Mouse (Mus musculus) limb, embryonic 14.5 days (tissue): ENCODE data around the gene Galnt18. TPM values are rescaled to one million over a fixed set of nuclear protein-coding genes. Genes with fewer than 3 reads are reported as not detected.

ENCODE experiments used
- ATAC-seq: fragments of 200-750 bp; cut with Nextera tagmentation; 2 replicates; pipeline ENCODE4 v1.8.0; 2017; ENCODE audit warnings: low read depth, moderate number of reproducible peaks, moderate TSS enrichment; ENCODE audit not compliant: low FRiP score
- DNase-seq: peaks from one replicate; pipeline ENCODE4 v3.0.0-alpha.2; 2015; ENCODE audit warnings: low spot score
- H3K27ac ChIP-seq: fragments of 300-500 bp; sonication (generic); replicated peaks from 2 replicates; pipeline ENCODE4 v1.5.1; 2014; ENCODE audit warnings: low read depth, mild to moderate bottlenecking, low read length, moderate library complexity, mixed read lengths
- H3K27me3 ChIP-seq: fragments of 300-500 bp; sonication (generic); 2 replicates; pipeline ENCODE4 v1.6.1; 2014; ENCODE audit warnings: low read length, mixed read lengths; ENCODE audit not compliant: control insufficient read depth, insufficient read depth
- H3K36me3 ChIP-seq: fragments of 300-500 bp; sonication (generic); 2 replicates; pipeline ENCODE4 v1.6.1; 2014; ENCODE audit warnings: mild to moderate bottlenecking, low read length, moderate library complexity, mixed read lengths; ENCODE audit not compliant: control insufficient read depth, insufficient read depth
- H3K4me1 ChIP-seq: fragments of 300-500 bp; sonication (generic); 2 replicates; pipeline ENCODE4 v1.6.1; 2014; ENCODE audit warnings: antibody characterized with exemption, low read length, mixed read lengths; ENCODE audit not compliant: control insufficient read depth, insufficient read depth
- H3K4me2 ChIP-seq: fragments of 300-500 bp; sonication (generic); replicated peaks from 2 replicates; pipeline ENCODE4 v1.6.1; 2014; ENCODE audit warnings: low read depth, mild to moderate bottlenecking, low read length, moderate library complexity; ENCODE audit not compliant: severe bottlenecking
- H3K4me3 ChIP-seq: fragments of 300-500 bp; sonication (generic); replicated peaks from 2 replicates; pipeline ENCODE4 v1.5.1; 2014; ENCODE audit warnings: low read length
- H3K9ac ChIP-seq: fragments of 300-500 bp; sonication (generic); 2 replicates; pipeline ENCODE4 v1.6.1; 2014; ENCODE audit warnings: mild to moderate bottlenecking, low read depth, low read length, moderate library complexity; ENCODE audit not compliant: severe bottlenecking
- H3K9me3 ChIP-seq: fragments of 300-500 bp; sonication (generic); 2 replicates; pipeline ENCODE4 v1.6.1; 2016; ENCODE audit warnings: low read length; ENCODE audit not compliant: control insufficient read depth
- POLR2A ChIP-seq: fragments of 200-500 bp; IDR thresholded peaks from 2 replicates; pipeline ENCODE4 v1.8.0; 2012; ENCODE audit warnings: inconsistent platforms, mild to moderate bottlenecking, moderate library complexity, borderline replicate concordance; ENCODE audit not compliant: insufficient read depth, insufficient read length; ENCODE audit errors: extremely low read depth
- WGBS: fragments of 180-500 bp; shearing (Covaris S2); extraction: QIAGEN DNeasy Blood & Tissue Kit; methylation state at CpG from one replicate; pipeline ENCODE4 v1.1.7; 2014; 5-methylcytosine and 5-hydroxymethylcytosine counted together
- polyA plus RNA-seq, 2 experiments: library from polyadenylated mRNA; depleted of rRNA in 1 of 2; stranded (reverse) in 1 of 2; unstranded in 1 of 2; fragments of >200 nt; fragmentation: Nextera tagmentation in 1 of 2; extraction: Ambion mirVana in 1 of 2; gene quantifications; 2 replicates each; pipeline versions ENCODE4 v1.2.1 to v1.2.3; 2012 to 2014

Galnt18 gene
- polyA plus RNA-seq, 2 experiments, result 19.1 to 24.7 TPM

DNA sequence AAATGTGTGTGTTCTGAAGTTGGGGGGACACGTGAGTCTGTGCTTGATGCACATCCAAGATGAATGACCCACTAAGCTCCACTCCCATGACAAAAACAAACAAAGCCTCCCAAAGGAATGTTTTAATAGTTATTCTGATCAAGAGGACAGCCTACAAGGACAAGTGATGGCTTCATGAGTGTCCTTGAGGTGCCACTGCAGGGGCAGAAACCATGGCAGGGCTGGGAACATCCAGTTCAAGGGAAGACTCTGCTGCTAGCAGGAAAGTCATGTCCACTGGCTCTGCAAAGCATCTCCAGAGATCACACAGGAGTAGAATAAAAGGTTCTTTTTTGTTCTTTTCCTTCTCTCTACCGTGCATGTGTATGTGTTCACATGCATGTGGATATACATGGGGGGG, 140.9 kb downstream of the Galnt18 start:
- Histone ChIP-seq H3K9ac (no peak overlapping the region), H3K4me1 (peaks cover 3% of the 10 kb centered on the region), H3K4me2 (no peak overlapping the region), H3K27me3 (no peaks in the 10 kb centered on the region), H3K27ac (no peak overlapping the region), H3K36me3 (no peaks in the 10 kb centered on the region), H3K9me3 (no peaks in the 10 kb centered on the region), H3K4me3 (no peak overlapping the region)
- no peak for ATAC-seq
- no peak for DNase-seq
- TF ChIP-seq POLR2A, result no peak
- WGBS, result 71% methylated on average over 2 of the region's 2 CpGs

DNA sequence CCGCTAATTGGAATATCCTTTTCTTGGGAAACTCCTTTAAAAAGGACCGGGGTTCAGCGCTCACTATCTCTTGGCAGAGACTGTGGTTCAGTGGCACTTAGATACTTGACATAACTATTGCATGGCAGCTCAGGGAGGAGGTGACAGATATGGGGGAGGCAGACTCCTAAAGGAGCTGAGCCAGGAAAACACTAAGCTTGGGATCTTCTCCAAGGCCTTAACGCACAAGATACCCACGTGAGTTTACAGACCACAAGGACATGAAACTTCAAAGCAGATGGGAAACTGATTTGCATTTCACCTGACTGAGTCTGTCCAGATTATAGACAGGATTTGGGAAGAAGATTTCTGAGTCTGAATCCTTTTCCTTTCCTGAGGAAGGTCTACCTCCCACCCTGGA, 141.3 kb downstream of the Galnt18 start:
- DNase-seq, result no peak
- Histone ChIP-seq H3K4me3 (no peak overlapping the region), H3K36me3 (no peaks in the 10 kb centered on the region), H3K27me3 (no peaks in the 10 kb centered on the region), H3K4me2 (no peak overlapping the region), H3K9ac (no peak overlapping the region), H3K9me3 (no peaks in the 10 kb centered on the region), H3K27ac (no peak overlapping the region), H3K4me1 (peaks cover 3% of the 10 kb centered on the region)
- 48% methylated on average over 5 of the region's 5 CpGs for WGBS
- ATAC-seq, result no peak
- TF ChIP-seq POLR2A, result no peak

DNA sequence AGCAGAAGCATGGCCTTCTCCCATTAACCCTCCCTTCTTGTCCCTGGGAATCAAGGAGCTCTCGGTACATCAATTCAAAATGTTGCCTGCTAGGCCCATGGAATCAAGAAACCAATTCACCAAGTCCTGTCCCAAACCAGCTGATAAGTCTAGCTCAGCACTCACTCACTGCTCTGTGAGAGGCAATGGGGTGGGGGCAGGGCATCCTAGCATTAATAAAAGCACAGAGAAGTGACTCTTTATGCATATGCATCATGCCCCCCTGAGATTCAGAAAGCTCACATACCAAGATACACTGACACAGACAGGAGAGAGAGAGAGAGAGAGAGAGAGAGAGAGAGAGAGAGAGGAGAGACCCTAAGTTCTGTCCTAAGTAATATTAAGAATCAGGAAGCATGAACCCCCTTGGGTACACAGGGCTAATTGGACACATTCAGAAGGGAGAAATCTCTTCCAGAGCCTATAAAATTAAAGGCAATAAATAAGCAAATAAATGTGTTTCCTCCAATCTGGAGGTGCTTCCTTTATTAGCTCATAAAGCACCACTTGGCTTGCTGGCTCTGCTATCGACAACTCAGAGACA, 141.8 kb downstream of the Galnt18 start:
- H3K27me3 ChIP-seq, result no peaks in the 10 kb centered on the region
- H3K9me3 ChIP-seq, result no peaks in the 10 kb centered on the region
- H3K27ac ChIP-seq, result no peak overlapping the region
- no peak overlapping the region for H3K4me3 ChIP-seq
- no peaks in the 10 kb centered on the region for H3K36me3 ChIP-seq
- H3K9ac ChIP-seq, result no peak overlapping the region
- no peak for ATAC-seq
- H3K4me2 ChIP-seq, result no peak overlapping the region
- 49% methylated on average over 2 of the region's 2 CpGs for WGBS
- DNase-seq, result no peak
- TF ChIP-seq POLR2A, result no peak
- peaks cover 3% of the 10 kb centered on the region for H3K4me1 ChIP-seq

DNA sequence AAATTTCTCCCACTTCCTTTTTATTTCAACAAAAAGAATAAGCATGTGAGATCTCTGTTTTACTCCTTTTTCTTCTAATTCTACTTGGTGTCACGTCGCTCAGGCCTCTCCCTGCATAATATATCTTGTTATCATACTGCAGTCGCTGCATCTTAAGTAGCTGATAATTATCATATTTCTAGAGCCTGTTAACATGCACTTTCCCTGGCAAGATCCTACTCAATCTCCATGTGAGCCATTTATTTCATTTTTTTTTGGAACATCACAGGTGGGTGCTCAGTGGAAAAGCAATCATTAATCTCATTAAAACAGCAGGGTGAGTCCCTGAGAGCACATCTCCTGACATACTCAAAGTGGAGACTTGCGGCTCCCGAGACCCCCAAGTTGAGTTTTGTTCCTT, 143.3 kb downstream of the Galnt18 start:
- Histone ChIP-seq H3K27ac (no peak overlapping the region), H3K9me3 (no peaks in the 10 kb centered on the region), H3K4me2 (no peak overlapping the region), H3K27me3 (no peaks in the 10 kb centered on the region), H3K36me3 (no peaks in the 10 kb centered on the region), H3K4me1 (peaks cover 3% of the 10 kb centered on the region), H3K9ac (no peak overlapping the region), H3K4me3 (no peak overlapping the region)
- 88% methylated on average over 5 of the region's 5 CpGs for WGBS
- TF ChIP-seq POLR2A, result no peak
- no peak for ATAC-seq
- DNase-seq, result no peak

DNA sequence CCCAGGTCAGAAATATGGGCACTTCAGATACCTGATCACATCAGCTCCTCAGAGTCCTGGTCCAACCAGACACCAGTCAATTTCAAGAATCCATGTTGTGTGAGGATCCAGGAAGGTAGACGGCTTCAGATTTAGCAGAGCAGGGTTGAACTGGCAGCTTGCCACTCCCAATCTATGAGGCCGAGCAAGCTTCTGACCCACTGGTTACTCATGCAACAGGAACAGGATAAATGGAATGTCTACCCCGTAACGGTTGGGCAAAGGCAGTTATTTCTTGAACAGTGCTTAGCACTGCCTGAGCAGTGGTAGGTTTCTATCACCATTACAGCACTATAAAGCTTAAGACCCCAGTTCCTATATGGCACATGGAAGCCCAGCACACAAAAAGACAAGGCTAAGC, 148.5 kb downstream of the Galnt18 start:
- no peak overlapping the region for H3K9ac ChIP-seq
- TF ChIP-seq POLR2A, result no peak
- no peak overlapping the region for H3K4me3 ChIP-seq
- DNase-seq, result no peak
- H3K27ac ChIP-seq, result no peak overlapping the region
- no peak overlapping the region for H3K4me2 ChIP-seq
- 62% methylated on average over 4 of the region's 4 CpGs for WGBS
- ATAC-seq, result no peak
- no peaks in the 10 kb centered on the region for H3K27me3 ChIP-seq
- no peaks in the 10 kb centered on the region for H3K36me3 ChIP-seq
- no peaks in the 10 kb centered on the region for H3K9me3 ChIP-seq
- H3K4me1 ChIP-seq, result no peaks in the 10 kb centered on the region

DNA sequence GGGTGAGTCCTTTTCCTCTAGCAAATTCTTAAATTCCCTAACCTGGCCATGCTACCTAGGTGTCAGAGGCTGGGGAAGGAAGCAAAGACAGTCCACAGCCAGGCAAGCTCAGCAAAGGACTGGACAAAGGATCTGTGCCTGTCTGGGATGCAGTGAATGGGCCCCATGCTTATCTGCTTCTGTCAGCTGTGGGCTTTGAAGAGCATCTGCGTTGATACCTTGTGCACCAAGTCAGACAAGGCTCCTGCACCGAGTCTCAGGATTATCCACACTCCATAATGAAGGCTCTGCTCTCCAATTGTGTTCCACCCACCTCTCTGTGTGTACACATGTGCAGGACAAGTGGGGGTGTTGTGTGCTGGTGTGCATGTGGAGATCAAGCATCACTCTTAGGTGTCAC, 153.5 kb downstream of the Galnt18 start:
- 68% methylated on average over 2 of the region's 2 CpGs for WGBS
- no peak for DNase-seq

More for the DNA sequence above, 153.5 kb downstream of the Galnt18 start:
- Histone ChIP-seq H3K9ac (no peak overlapping the region), H3K4me3 (no peak overlapping the region), H3K27me3 (no peaks in the 10 kb centered on the region), H3K9me3 (no peaks in the 10 kb centered on the region), H3K36me3 (no peaks in the 10 kb centered on the region), H3K4me2 (no peak overlapping the region), H3K4me1 (no peaks in the 10 kb centered on the region), H3K27ac (no peak overlapping the region)
- no peak for TF ChIP-seq POLR2A
- no peak for ATAC-seq
